Mouse (Mus musculus) embryo, embryonic 9.5 days (tissue): ENCODE measurements around the gene Kcns1.
"Not testable (repeated sequence)": the region's sequence is repeated elsewhere in the genome, so short reads cannot be mapped to it uniquely, and the experiment has no call there.

Experiments used
- DNase-seq: peaks from one replicate; pipeline ENCODE4 v3.0.0-alpha.2; 2017; ENCODE audit errors: extremely low spot score

Gene Kcns1

DNA sequence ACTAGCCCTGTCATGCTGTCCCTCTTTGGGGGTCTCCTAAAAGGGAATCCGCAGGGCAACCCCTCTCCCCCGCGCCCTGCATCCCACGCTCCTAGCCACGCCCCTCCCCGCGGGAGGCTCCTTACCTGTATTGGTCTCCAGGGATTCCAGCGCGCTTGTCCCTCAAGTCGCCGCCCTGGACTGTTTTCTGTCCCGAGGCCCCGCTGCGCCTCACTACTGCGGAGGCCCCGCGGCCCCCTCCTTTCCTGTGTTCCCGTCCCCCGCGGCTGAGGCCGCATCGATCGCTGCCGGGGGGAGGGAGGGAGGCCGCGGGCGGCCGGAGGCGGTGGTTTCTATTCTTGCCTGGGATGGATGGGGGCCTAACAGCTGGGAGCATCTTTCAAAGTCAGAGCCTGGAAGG lies at the start of gene Kcns1:
Gene Kcns1, minus strand, starts transcription at position 212 of the 400 bp plus-strand sequence.
- DNase-seq = peak; percentile 8

- DNase-seq = no peak
These were observed 48.4 kb upstream of the Kcns1 start for GRCm38 (mm10) chr2:164219295-164219694.

DNA sequence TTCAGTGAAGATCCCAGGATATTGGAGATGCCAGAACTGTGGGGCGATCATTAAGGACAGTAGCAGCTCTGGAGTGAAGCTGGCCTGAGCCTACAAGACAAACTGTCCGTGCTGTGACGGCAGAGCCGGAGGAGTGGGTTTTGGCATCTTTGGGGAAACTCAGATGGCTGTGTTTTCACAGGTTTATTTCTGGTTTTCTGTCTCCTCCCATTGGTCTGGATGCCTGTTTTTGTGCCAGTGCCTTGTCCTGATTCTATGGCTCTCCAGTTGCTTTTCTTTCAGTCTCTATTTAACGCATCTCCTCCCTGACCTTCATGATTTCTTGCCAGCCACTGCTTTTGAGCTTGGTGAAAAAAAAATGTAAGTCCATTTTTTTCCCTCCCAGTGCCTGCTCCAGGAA lies 41.8 kb upstream of the Kcns1 start:
- no peak for DNase-seq

GRCm38 (mm10) chr2:164210892-164211291 lies 40.0 kb upstream of the Kcns1 start:
- DNase-seq = no peak

DNA sequence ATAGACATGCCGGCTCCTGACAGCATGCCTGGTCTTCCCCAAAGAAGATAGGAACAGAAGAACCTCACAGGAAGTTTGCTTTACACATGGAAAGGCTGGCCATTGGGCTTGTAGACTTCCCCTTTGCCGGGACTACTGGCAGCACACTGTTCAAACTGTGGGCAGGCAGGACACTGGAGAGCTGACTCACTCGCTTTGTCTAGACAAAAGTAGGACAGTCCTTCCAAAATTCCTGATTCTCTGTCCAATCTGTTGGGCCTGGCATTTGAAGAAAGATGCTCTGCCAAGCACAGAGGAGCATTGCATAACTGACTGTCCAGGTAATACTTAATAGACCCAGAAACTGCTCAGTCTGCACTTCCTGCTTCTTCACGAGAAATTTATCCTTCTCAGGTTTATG lies 35.8 kb upstream of the Kcns1 start:
- DNase-seq = no peak

- DNase-seq = not testable (repeated sequence)
These were observed 35.1 kb upstream of the Kcns1 start for GRCm38 (mm10) chr2:164206011-164206410.

DNA sequence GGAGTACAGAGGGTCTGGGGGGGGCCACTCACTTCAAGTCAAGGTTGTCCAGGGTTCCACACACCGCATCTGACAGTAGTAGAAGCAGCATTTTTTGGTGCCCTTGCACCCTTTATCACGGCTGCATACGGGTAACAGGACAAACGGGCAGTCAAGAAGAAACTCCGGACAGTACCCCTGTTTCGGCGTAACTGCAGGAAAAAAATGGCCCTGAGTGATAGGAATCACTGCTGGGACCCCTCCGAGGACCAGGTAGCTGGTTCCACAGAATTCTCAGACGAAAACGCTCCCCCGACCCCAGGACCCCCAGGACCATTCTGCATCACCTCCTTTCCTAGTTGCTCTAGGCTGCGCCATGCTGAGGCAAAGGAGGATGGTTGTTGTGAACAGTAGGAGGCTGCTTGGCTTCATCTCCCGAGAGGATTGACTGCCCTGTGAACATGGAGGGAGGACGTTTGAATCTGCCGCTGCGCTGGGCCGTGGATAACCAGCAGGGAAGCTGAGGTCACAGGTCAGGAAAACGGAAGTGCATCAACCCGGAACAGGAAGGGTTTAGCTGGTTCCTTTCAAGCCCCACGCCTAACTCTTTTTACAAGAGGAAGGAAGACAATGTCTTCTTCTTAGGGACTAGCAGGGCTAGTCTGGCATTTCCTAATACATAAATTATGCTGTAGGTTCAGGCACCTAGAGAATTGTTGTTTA lies 28.9 kb upstream of the Kcns1 start, which contains the start of gene Wfdc15a:
Gene Wfdc15a, minus strand, starts transcription at position 505 of the 702 bp plus-strand sequence.
- no peak for DNase-seq

DNA sequence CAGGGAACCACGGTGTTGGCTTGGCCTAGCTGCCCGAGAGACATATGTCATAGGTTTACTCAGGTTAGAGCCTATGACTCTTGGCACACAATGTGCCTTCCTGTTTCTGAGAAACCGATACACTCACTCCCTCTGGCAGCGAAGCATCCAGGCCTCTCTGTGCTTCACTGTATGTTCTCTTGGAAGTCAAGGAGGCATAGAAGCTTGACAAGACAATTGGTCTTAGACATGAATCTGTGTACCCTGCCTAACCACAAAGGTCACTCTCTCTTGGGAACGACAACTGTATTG lies 25.7 kb upstream of the Kcns1 start:
- no peak for DNase-seq

DNA sequence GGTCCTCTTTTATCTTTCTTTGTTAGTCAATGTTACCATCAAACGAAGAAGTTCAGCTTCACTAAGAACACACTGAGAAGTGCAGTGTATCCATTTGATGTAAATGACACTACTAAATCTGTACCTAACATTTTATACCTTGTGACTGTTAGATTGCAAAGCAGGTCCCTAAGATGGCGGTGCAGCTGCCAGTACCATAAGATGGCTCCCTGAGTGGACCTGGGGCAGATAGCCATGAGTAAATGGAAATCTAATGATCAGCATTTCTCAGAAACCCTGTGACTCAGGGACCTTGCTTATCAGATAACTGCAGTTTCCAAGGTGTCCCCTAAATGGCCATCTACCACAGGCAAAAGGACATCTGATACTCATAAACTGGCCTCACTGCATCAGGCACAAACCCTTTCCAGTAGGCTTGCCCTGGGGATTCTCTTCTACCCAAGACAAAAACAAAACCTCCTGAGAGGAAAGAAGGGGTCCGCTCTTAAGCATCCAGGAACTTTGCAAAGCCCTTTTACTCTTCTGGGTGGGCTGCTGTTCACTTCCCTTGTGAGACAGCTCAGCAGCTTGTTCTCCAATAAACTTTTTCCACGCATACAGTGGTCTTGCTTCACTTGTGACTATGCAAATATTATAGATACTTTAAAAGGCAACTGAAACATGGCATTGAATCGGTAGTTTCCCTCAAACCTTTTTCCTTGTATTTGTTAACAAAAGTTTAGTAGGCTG lies 25.2 kb upstream of the Kcns1 start:
- DNase-seq = no peak

DNA sequence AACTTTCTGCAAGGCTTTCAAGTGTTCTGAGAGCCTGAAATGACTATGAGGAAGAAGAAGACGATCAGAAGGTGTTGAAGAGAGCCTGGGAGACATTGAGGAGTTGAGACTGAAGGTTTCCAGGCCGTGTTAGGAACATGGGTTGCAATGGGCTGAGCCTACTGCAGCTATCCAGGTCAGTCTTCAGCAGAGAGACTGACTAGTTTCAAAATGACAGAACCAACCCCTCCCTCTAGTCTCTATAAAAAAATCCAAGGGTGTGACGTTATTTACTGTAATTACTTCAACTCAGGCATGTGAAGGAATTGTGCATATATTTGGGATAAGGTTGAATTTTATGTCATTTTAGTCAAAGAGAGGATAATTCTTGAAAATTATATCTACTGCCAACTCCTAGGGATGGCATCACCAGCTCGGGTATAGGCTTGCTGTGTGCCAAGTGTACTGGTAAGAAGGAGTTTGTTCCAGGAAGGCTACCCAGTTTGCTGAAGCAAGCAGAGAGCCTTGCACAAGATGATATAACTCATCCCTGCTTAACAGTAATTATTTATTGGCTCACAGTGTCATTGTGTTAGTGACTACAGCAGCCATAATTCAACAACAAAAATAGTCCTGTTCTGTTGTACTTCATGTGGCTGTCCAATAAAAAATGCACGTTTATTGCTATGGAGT lies 24.2 kb upstream of the Kcns1 start:
- DNase-seq = no peak

GRCm38 (mm10) chr2:164192279-164192678 lies 21.4 kb upstream of the Kcns1 start:
- no peak for DNase-seq

GRCm38 (mm10) chr2:164190576-164190975 lies 19.7 kb upstream of the Kcns1 start, which contains the start of gene Wfdc12:
Gene Wfdc12 (minus strand): TSS chr2:164190608.
- DNase-seq = no peak

GRCm38 (mm10) chr2:164188722-164189121 lies 17.8 kb upstream of the Kcns1 start:
- no peak for DNase-seq

DNA sequence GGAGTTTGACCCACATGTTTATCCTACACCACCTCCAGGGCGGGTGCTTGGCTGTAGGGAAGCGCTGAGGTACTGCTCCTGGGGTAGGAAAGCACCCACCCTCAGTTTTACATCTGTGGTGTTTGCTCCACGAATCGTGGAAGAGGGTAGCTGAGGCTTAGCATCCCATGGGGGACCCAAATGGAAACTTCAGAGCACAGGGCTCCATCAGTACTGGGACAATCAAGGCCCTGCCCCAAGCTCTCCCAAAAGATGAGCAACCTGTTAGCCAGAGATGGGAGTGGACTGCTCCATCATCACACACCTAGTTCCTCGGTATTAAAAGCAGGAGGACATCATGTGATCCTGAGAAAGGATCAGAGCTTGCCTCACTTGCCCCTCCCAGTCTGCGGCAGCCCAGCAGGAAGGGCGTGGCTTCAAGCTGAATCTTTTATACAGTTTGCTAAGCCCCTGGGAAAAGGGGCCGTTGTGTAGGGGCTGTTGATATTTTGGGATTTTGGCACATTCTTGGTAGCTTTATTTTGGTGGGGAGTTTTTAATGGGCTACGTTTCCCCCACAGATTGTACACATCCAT lies 13.3 kb upstream of the Kcns1 start:
- no peak for DNase-seq

DNA sequence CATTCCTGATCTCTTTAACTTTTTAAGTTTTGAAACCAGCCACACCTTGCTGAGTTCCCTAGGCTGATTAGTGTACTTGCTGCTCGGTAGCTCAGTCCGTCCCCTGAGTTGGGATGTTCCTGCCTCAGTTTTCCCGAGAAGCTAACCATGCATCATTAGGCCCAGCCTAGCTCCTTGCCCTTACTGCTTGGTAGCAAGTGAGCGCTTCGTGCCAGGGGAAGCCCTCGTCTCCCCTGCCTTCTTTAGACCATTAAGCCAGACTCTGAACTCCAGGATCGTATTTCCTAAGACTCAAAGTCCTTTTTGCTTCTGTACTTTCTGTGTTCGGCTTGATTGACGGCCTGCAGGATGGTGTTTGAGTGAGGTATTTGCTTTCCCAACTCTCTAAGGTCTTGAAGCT lies 12.4 kb upstream of the Kcns1 start:
- no peak for DNase-seq

DNA sequence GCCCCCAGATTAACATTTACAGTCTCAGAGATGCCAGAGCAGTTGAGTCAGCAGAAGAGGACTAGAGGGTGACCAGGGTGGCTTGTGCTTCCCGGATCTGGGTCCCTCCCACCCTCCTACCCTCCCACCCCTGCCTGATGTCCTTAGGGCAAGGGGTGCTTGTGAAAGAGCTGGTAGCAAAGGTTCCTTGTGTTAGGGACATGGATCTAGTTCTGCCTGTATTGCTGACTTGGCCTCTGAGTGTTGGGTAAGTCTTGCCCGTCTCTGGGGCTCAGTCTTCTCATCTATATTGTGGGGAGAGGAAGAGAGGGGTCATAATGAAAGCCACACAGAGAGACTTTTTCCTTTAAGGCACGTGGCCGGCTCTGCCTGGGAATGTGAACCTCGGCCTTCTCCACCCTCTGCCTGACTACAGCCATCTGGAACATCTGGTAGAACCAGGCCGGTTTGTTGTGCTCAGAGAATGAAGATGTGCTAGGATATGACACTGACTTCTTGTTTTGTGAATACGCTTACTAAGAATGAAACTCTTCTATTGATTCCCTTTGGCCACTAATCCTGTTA lies 11.9 kb upstream of the Kcns1 start, which contains the start of gene Wfdc5:
Gene Wfdc5, minus strand, starts transcription at position 51 of the 564 bp plus-strand sequence.
- no peak for DNase-seq

DNA sequence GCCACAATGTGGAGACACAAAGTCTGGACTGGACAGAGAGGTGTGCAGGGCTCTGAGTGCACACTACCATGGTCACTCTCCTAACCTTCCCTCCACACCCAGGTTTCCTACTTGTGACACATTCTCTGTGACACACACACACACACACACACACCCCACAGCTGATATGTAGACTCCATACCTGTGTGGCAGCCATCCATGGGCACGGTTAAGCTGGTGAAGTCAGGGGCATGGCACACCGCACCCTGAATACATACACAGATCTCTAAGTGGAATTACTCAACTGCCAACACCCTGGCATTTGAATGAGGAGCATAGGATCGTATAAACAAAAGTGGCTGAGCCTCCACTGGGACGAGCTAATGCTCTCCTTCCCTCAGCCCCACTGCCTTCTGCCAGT lies 9.9 kb upstream of the Kcns1 start:
- no peak for DNase-seq

GRCm38 (mm10) chr2:164180124-164180523 lies 9.2 kb upstream of the Kcns1 start:
- DNase-seq = no peak

GRCm38 (mm10) chr2:164177831-164178230 lies 6.9 kb upstream of the Kcns1 start:
- no peak for DNase-seq

- DNase-seq = no peak
These were observed 4.9 kb upstream of the Kcns1 start for GRCm38 (mm10) chr2:164175850-164176249.

GRCm38 (mm10) chr2:164174649-164175395 lies 3.9 kb upstream of the Kcns1 start:
- no peak for DNase-seq
